Mouse (Mus musculus): ENCODE results near the gene Eif2ak4.

The Eif2ak4 gene

GRCm38 (mm10) chr2:118509688-118510446 lies 121.4 kb downstream of the Eif2ak4 start:
- DNase-seq (ENCODE audit: low spot score in 2 of 2), result no peak

- peak; percentile 71 to 88 for DNase-seq (ENCODE audit: low spot score in 2 of 2)
Observed at GRCm38 (mm10) chr2:118510447-118511310, 122.3 kb downstream of the Eif2ak4 start.

DNA sequence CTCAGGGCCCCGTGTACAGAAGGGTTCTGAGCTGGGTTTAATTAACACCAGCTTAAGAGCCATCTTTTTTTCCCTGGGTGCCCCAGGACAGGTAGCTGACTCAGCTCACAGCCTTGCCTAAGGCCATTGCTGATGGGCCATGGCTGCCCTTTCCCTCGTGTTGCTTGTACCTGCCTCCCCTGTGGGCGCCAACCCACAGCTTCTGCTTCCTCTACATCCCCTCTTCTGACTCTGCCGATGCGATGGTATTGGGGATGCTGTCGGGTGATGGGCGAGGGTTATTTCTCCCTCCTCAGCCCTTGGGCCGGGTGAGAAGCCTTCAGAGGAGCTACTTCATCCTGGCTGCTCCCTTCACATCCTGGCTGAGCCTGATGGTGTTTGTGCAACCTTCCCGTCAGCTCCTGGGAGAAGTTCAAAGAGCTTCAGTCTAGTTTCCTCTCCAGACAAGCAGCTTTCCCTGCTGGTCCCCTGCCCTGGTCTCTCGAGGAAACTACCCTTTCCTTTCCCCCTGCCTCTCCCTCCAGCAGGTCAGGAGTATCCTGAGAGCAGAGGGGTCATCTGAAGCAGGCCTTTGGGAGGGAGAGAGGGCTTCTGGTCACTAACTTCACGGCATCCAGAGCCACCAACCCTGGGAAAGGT lies 123.5 kb downstream of the Eif2ak4 start:
- DNase-seq (ENCODE audit: low spot score in 2 of 2), result no peak

GRCm38 (mm10) chr2:118512418-118513377 lies 124.3 kb downstream of the Eif2ak4 start:
- DNase-seq (ENCODE audit: low spot score in 2 of 2), result no peak

DNA sequence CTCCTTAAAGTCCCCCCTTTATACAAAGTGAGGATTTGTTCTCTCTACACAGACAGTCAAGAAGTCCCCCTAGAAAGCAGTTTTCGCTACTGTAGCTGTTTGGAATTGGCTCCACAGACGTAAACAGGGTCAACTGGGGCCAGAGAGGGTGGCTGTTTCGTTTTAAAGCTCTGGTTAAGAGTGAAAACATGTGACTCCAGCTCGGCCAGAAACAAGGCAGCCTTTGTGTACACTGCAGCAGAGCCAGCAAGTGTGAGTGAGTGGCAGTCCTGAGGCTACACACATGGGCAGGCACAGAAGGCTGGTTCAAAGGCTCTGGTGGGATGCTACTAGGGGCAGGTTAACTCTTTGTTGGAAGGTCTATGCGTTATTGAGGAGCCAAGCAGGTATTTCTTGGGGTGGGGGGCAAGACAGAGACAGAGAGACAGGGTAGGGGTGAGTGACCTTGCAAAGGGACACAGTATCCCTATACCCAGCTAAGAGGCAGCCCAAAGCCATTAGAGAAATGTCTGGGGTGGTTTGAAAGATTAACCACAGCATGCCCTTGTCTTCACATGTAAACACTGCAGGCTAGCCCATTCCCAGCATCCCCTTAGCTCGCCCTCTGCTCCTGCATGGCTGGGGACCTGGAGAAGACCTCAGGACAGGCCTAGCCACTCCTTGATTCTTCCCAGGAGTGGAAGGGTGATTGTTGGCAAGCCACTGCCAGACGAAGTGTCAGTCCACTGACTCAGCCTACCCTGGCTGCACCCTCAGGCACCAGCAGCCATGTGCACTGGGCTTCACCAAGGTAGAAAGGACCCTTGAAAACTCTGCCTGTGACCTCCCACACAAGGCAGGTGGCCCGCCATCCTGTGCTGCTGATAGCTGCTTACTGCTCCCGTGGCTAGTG lies 131.9 kb downstream of the Eif2ak4 start:
- DNase-seq (ENCODE audit: low spot score in 2 of 2), result no peak

- no peak for DNase-seq (ENCODE audit: low spot score in 2 of 2)
Observed at GRCm38 (mm10) chr2:118522265-118522664, 133.8 kb downstream of the Eif2ak4 start.

- DNase-seq (ENCODE audit: low spot score in 2 of 2), result no peak
Observed at GRCm38 (mm10) chr2:118523163-118523730, 134.8 kb downstream of the Eif2ak4 start.

DNA sequence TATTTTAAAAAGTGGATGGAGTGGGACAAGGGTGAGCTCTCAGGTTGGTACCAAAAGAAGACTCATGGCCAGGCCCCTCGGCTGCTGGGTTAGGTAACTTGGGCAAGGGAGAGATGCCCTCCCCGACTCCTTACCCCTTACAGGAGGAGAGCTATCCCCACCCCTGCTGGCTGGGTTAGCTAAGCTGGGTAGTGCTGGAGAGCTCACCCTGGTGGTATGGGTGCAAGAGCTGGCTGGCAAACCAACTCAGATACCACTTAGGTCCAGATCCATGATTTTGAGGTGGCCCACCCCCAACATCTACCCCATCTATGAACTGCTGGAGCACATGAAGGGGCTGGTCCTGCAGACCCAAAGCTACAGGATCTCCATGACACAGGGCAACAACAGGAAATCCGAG lies 136.4 kb downstream of the Eif2ak4 start:
- no peak for DNase-seq (ENCODE audit: low spot score in 2 of 2)

All from left cerebral cortex, adult 9 months (tissue).